In genomic region chr15:28001299-28001698, GRCm38 (mm10) we compare ENCODE assay signal across 15 mouse cellular contexts. TPM values are rescaled to one million over a fixed set of nuclear protein-coding genes. Genes with fewer than 3 reads are reported as not detected.
A peak's percentile ranks its signal among the peaks of the same experiment; 100 is the strongest.
DNase-seq lines count a peak whose midpoint lies in the region; ATAC-seq lines count a peak whose summit lies in the region.
"Had no signal": no experiment of that assay in that cellular context is flagged by ENCODE, and none has a peak within 500 bp of the region (broad histone marks: within the 10 kb centered on the region; RNA-seq: fewer than 3 reads in every experiment).

No protein-coding gene starts in this region.

- ATAC-seq in heart, embryonic 12.5 days (ENCODE audit: insufficient number of reproducible peaks, low FRiP score), result no peak
- 0 out of 2 replicates have a peak, but pooled peaks have one; percentile 37 for ATAC-seq in kidney, embryonic 16.5 days (ENCODE audit: low FRiP score, low TSS enrichment)

- peaks cover 70% of the 10 kb centered on the region for H3K4me1 ChIP-seq in heart, embryonic 12.5 days (replicated peaks)
- H3K4me1 ChIP-seq in kidney, embryonic 16.5 days (ENCODE audit: insufficient read depth, low read length), result peaks cover 89% of the 10 kb centered on the region

- H3K9me3 ChIP-seq in heart, embryonic 12.5 days (replicated peaks), result no peaks in the 10 kb centered on the region
- no peaks in the 10 kb centered on the region for H3K9me3 ChIP-seq in kidney, embryonic 16.5 days (ENCODE audit: low read length)
- H3K9me3 ChIP-seq: embryonic facial prominence, embryonic 13.5 days; neural tube, embryonic 12.5 days had no signal

- DNase-seq in heart, postnatal 36 days, result no peak
- DNase-seq in CD4-positive, CD25-positive, alpha-beta regulatory T cell, adult 2 months (ENCODE audit: low read depth, low spot score), result peak; percentile 15
- peak; percentile 49 for DNase-seq in adipocyte (ENCODE audit: low spot score)
- no peak for DNase-seq in testis, postnatal 14 days (ENCODE audit: low spot score)
- DNase-seq in cerebellum, adult 9-10 months, result no peak
- DNase-seq: cerebellum, adult 11-12 months; layer of hippocampus, postnatal 36 days; lung, postnatal 14 days; thymus, postnatal 14 days had no signal

- no peak overlapping the region for H3K9ac ChIP-seq in heart, embryonic 12.5 days
- no peak overlapping the region for H3K9ac ChIP-seq in kidney, embryonic 16.5 days (replicated peaks; ENCODE audit: low read length)
- H3K9ac ChIP-seq: embryonic facial prominence, embryonic 13.5 days; hindbrain, embryonic 14.5 days; liver, embryonic 14.5 days; neural tube, embryonic 12.5 days had no signal

- intact Hi-C loops in heart, postnatal 36 days (cut with DNase I), result no loop called here

- H3K4me2 ChIP-seq in heart, embryonic 12.5 days, result peak overlapping the region; percentile 20; the same call in 1 of the 2 replicates
- H3K4me2 ChIP-seq in kidney, embryonic 16.5 days (replicated peaks; ENCODE audit: low read depth, low read length), result no peak overlapping the region
- H3K4me2 ChIP-seq: embryonic facial prominence, embryonic 13.5 days; hindbrain, embryonic 14.5 days; neural tube, embryonic 12.5 days had no signal

- no peaks in the 10 kb centered on the region for H3K27me3 ChIP-seq in heart, embryonic 12.5 days (replicated peaks)
- no peaks in the 10 kb centered on the region for H3K27me3 ChIP-seq in kidney, embryonic 16.5 days (ENCODE audit: insufficient read depth, low read length)
- H3K27me3 ChIP-seq: embryonic facial prominence, embryonic 13.5 days; neural tube, embryonic 12.5 days had no signal

- H3K4me3 ChIP-seq in heart, embryonic 12.5 days, result no peak overlapping the region
- H3K4me3 ChIP-seq in kidney, embryonic 16.5 days (ENCODE audit: low read length), result no peak overlapping the region
- H3K4me3 ChIP-seq: embryonic facial prominence, embryonic 13.5 days; neural tube, embryonic 12.5 days had no signal

- WGBS in heart, embryonic 12.5 days, result 47% methylated on average over 4 of the region's 4 CpGs
- WGBS in kidney, embryonic 16.5 days, result 23% methylated on average over 4 of the region's 4 CpGs

- H3K36me3 ChIP-seq in heart, embryonic 12.5 days, result peaks cover 2% of the 10 kb centered on the region
- 0 out of 2 replicates have a peak, but pooled peaks cover 2% of the 10 kb centered on the region for H3K36me3 ChIP-seq in kidney, embryonic 16.5 days (ENCODE audit: insufficient read depth, low read length)
- H3K36me3 ChIP-seq: neural tube, embryonic 12.5 days had no signal

- H3K27ac ChIP-seq in heart, embryonic 12.5 days (ENCODE audit: poor library complexity, severe bottlenecking), result no peak overlapping the region
- H3K27ac ChIP-seq in kidney, embryonic 16.5 days (ENCODE audit: low read length), result peak overlapping the region; percentile 19
- H3K27ac ChIP-seq: embryonic facial prominence, embryonic 13.5 days; hindbrain, embryonic 14.5 days; liver, embryonic 14.5 days; neural tube, embryonic 12.5 days had no signal

RNA-seq across cellular contexts. Expression of gene Trio, which starts 24.3 kb away (rescaled TPM):
- 18.6 and 23.2 TPM in 2 replicates for polyA plus RNA-seq in heart, embryonic 12.5 days (2016; fragmentation: Nextera tagmentation; extraction: Ambion mirVana)
- total RNA-seq in heart, postnatal 36 days (2021), result 10 to 100 TPM; 34.6 to 39.9 TPM
- polyA plus RNA-seq in kidney, embryonic 16.5 days (2015; fragmentation: Nextera tagmentation; extraction: Ambion mirVana), result 24.3 and 27.8 TPM in 2 replicates

Comparison
In these comparisons a context has a peak if more than half of its experiments do, and no peak if none do; other contexts are left out.
1. DNase-seq: peak in CD4-positive, CD25-positive, alpha-beta regulatory T cell, adult 2 months (single experiment) and adipocyte (single experiment); none in heart, postnatal 36 days (0 of 2), testis, postnatal 14 days (single experiment) and cerebellum, adult 9-10 months (single experiment).